Mouse (Mus musculus): ENCODE data around the gene Cep78. TPM values are rescaled to one million over a fixed set of nuclear protein-coding genes. Genes with fewer than 3 reads are reported as not detected.
A peak's percentile ranks its signal among the peaks of the same experiment; 100 is the strongest.
"Not testable (repeated sequence)": the region's sequence is repeated elsewhere in the genome, so short reads cannot be mapped to it uniquely, and the experiment has no call there.

Gene Cep78
- polyA plus RNA-seq (2014; fragmentation: Nextera tagmentation; extraction: Ambion mirVana), result 16.3 and 17.8 TPM in 2 replicates

- Histone ChIP-seq H3K27me3 (ENCODE audit: control insufficient read depth, insufficient read depth, low read length) (no peaks in the 10 kb centered on the region), H3K9ac (ENCODE audit: low read depth, low read length) (peak within 1 kb of the TSS; percentile 92), H3K4me3 (ENCODE audit: low read depth, low read length) (peak within 1 kb of the TSS; percentile 80), H3K9me3 (replicated peaks; ENCODE audit: control insufficient read depth, low read length) (no peaks in the 10 kb centered on the region), H3K4me2 (peak within 1 kb of the TSS; percentile 90), H3K27ac (ENCODE audit: low read depth, low read length) (peak within 1 kb of the TSS; percentile 88), H3K4me1 (ENCODE audit: control insufficient read depth, insufficient read depth, low read length) (no peaks in the 10 kb centered on the region), H3K36me3 (ENCODE audit: control insufficient read depth, insufficient read depth, low read length) (no peaks in the 10 kb centered on the region)
- peak; percentile 88 for ATAC-seq (replicated peaks; ENCODE audit: insufficient number of reproducible peaks, low FRiP score, low TSS enrichment)
- under 1% methylated on average over 84 of the region's 88 CpGs for WGBS (ENCODE audit: insufficient replicate concordance)
These were observed at the start of gene Cep78 for GRCm38 (mm10) chr19:15984449-15985171. Cep78 (minus strand) TSS chr19:15984989.

- Histone ChIP-seq H3K4me3 (ENCODE audit: low read depth, low read length) (no peak overlapping the region), H3K4me2 (no peak overlapping the region), H3K9me3 (replicated peaks; ENCODE audit: control insufficient read depth, low read length) (no peaks in the 10 kb centered on the region), H3K27me3 (ENCODE audit: control insufficient read depth, insufficient read depth, low read length) (no peaks in the 10 kb centered on the region), H3K27ac (ENCODE audit: low read depth, low read length) (no peak overlapping the region), H3K9ac (ENCODE audit: low read depth, low read length) (no peak overlapping the region), H3K36me3 (ENCODE audit: control insufficient read depth, insufficient read depth, low read length) (no peaks in the 10 kb centered on the region), H3K4me1 (ENCODE audit: control insufficient read depth, insufficient read depth, low read length) (no peaks in the 10 kb centered on the region)
- 77% methylated on average over 4 of the region's 4 CpGs for WGBS (ENCODE audit: insufficient replicate concordance)
- no peak for ATAC-seq (replicated peaks; ENCODE audit: insufficient number of reproducible peaks, low FRiP score, low TSS enrichment)
These were observed 46.5 kb upstream of the Cep78 start for GRCm38 (mm10) chr19:16031276-16031675.

- H3K4me2 ChIP-seq, result peak overlapping the region; percentile 66
- H3K9me3 ChIP-seq (replicated peaks; ENCODE audit: control insufficient read depth, low read length); ATAC-seq (replicated peaks; ENCODE audit: insufficient number of reproducible peaks, low FRiP score, low TSS enrichment); H3K27me3 ChIP-seq (ENCODE audit: control insufficient read depth, insufficient read depth, low read length); H3K27ac ChIP-seq (ENCODE audit: low read depth, low read length); H3K36me3 ChIP-seq (ENCODE audit: control insufficient read depth, insufficient read depth, low read length); H3K4me1 ChIP-seq (ENCODE audit: control insufficient read depth, insufficient read depth, low read length): not testable (repeated sequence)
- WGBS (ENCODE audit: insufficient replicate concordance), result 28% methylated on average over 7 of the region's 9 CpGs
- H3K9ac ChIP-seq (ENCODE audit: low read depth, low read length), result 0 out of 2 replicates have a peak overlapping the region, but pooled peaks have one; percentile 49
- H3K4me3 ChIP-seq (ENCODE audit: low read depth, low read length), result peak overlapping the region; percentile 41
These were observed 44.5 kb upstream of the Cep78 start for GRCm38 (mm10) chr19:16029253-16029771.

- Histone ChIP-seq H3K9me3 (replicated peaks; ENCODE audit: control insufficient read depth, low read length) (no peaks in the 10 kb centered on the region), H3K27ac (ENCODE audit: low read depth, low read length) (no peak overlapping the region), H3K4me1 (ENCODE audit: control insufficient read depth, insufficient read depth, low read length) (no peaks in the 10 kb centered on the region), H3K4me3 (ENCODE audit: low read depth, low read length) (peak overlapping the region; percentile 41), H3K36me3 (ENCODE audit: control insufficient read depth, insufficient read depth, low read length) (no peaks in the 10 kb centered on the region), H3K27me3 (ENCODE audit: control insufficient read depth, insufficient read depth, low read length) (no peaks in the 10 kb centered on the region), H3K9ac (ENCODE audit: low read depth, low read length) (0 out of 2 replicates have a peak overlapping the region, but pooled peaks have one; percentile 49), H3K4me2 (peak overlapping the region; percentile 66)
- 51% methylated on average over 5 of the region's 5 CpGs for WGBS (ENCODE audit: insufficient replicate concordance)
- no peak for ATAC-seq (replicated peaks; ENCODE audit: insufficient number of reproducible peaks, low FRiP score, low TSS enrichment)
These were observed 44.0 kb upstream of the Cep78 start for GRCm38 (mm10) chr19:16028746-16029252.

- Histone ChIP-seq H3K4me2 (no peak overlapping the region), H3K9me3 (replicated peaks; ENCODE audit: control insufficient read depth, low read length) (no peaks in the 10 kb centered on the region), H3K27me3 (ENCODE audit: control insufficient read depth, insufficient read depth, low read length) (no peaks in the 10 kb centered on the region), H3K4me3 (ENCODE audit: low read depth, low read length) (no peak overlapping the region), H3K9ac (ENCODE audit: low read depth, low read length) (no peak overlapping the region), H3K27ac (ENCODE audit: low read depth, low read length) (no peak overlapping the region), H3K36me3 (ENCODE audit: control insufficient read depth, insufficient read depth, low read length) (no peaks in the 10 kb centered on the region), H3K4me1 (ENCODE audit: control insufficient read depth, insufficient read depth, low read length) (no peaks in the 10 kb centered on the region)
- ATAC-seq (replicated peaks; ENCODE audit: insufficient number of reproducible peaks, low FRiP score, low TSS enrichment), result no peak
- WGBS (ENCODE audit: insufficient replicate concordance), result 74% methylated on average over 15 of the region's 15 CpGs
These were observed 43.3 kb upstream of the Cep78 start for GRCm38 (mm10) chr19:16027876-16028670.

GRCm38 (mm10) chr19:16026276-16026675 lies 41.5 kb upstream of the Cep78 start:
- Histone ChIP-seq H3K4me2 (no peak overlapping the region), H3K9me3 (replicated peaks; ENCODE audit: control insufficient read depth, low read length) (no peaks in the 10 kb centered on the region), H3K9ac (ENCODE audit: low read depth, low read length) (no peak overlapping the region), H3K4me3 (ENCODE audit: low read depth, low read length) (no peak overlapping the region), H3K4me1 (ENCODE audit: control insufficient read depth, insufficient read depth, low read length) (no peaks in the 10 kb centered on the region), H3K27ac (ENCODE audit: low read depth, low read length) (no peak overlapping the region), H3K27me3 (ENCODE audit: control insufficient read depth, insufficient read depth, low read length) (no peaks in the 10 kb centered on the region), H3K36me3 (ENCODE audit: control insufficient read depth, insufficient read depth, low read length) (no peaks in the 10 kb centered on the region)
- ATAC-seq (replicated peaks; ENCODE audit: insufficient number of reproducible peaks, low FRiP score, low TSS enrichment), result no peak
- whole genome bisulfite sequencing (ENCODE audit: insufficient replicate concordance), result 90% methylated on average over 5 of the region's 5 CpGs

- no peaks in the 10 kb centered on the region for H3K36me3 ChIP-seq (ENCODE audit: control insufficient read depth, insufficient read depth, low read length)
- no peak overlapping the region for H3K9ac ChIP-seq (ENCODE audit: low read depth, low read length)
- H3K4me1 ChIP-seq (ENCODE audit: control insufficient read depth, insufficient read depth, low read length), result no peaks in the 10 kb centered on the region
- no peak overlapping the region for H3K4me3 ChIP-seq (ENCODE audit: low read depth, low read length)
- H3K9me3 ChIP-seq (replicated peaks; ENCODE audit: control insufficient read depth, low read length), result no peaks in the 10 kb centered on the region
- H3K4me2 ChIP-seq, result no peak overlapping the region
- no peak for ATAC-seq (replicated peaks; ENCODE audit: insufficient number of reproducible peaks, low FRiP score, low TSS enrichment)
- WGBS (ENCODE audit: insufficient replicate concordance), result 73% methylated on average over 10 of the region's 10 CpGs
- no peaks in the 10 kb centered on the region for H3K27me3 ChIP-seq (ENCODE audit: control insufficient read depth, insufficient read depth, low read length)
- H3K27ac ChIP-seq (ENCODE audit: low read depth, low read length), result no peak overlapping the region
These were observed 37.4 kb upstream of the Cep78 start for GRCm38 (mm10) chr19:16022178-16022577.

- 65% methylated on average over 1 of the region's 1 CpGs for WGBS (ENCODE audit: insufficient replicate concordance)
- Histone ChIP-seq H3K36me3 (ENCODE audit: control insufficient read depth, insufficient read depth, low read length) (no peaks in the 10 kb centered on the region), H3K4me2 (no peak overlapping the region), H3K27ac (ENCODE audit: low read depth, low read length) (no peak overlapping the region), H3K4me1 (ENCODE audit: control insufficient read depth, insufficient read depth, low read length) (no peaks in the 10 kb centered on the region), H3K9ac (ENCODE audit: low read depth, low read length) (no peak overlapping the region), H3K27me3 (ENCODE audit: control insufficient read depth, insufficient read depth, low read length) (no peaks in the 10 kb centered on the region), H3K4me3 (ENCODE audit: low read depth, low read length) (no peak overlapping the region), H3K9me3 (replicated peaks; ENCODE audit: control insufficient read depth, low read length) (no peaks in the 10 kb centered on the region)
- no peak for ATAC-seq (replicated peaks; ENCODE audit: insufficient number of reproducible peaks, low FRiP score, low TSS enrichment)
These were observed 31.4 kb upstream of the Cep78 start for GRCm38 (mm10) chr19:16016171-16016570.

All from heart, embryonic 11.5 days (tissue).